Mouse (Mus musculus): Measurements from ENCODE around the gene Prss22.

Prss22 gene

GRCm38 (mm10) chr17:23997901-23998300 is at the start of gene Prss22:
Gene Prss22 (minus strand): TSS chr17:23998100.
- DNase-seq: no peak

- DNase-seq: no peak
Measured at GRCm38 (mm10) chr17:24046026-24046425, 48.1 kb upstream of the Prss22 start.

GRCm38 (mm10) chr17:24045608-24046007 is 47.7 kb upstream of the Prss22 start:
- no peak for DNase-seq

- no peak for DNase-seq
Measured at GRCm38 (mm10) chr17:24044482-24044881, 46.6 kb upstream of the Prss22 start.

GRCm38 (mm10) chr17:24037844-24038243 is 39.9 kb upstream of the Prss22 start, which contains the start of gene Prss27:
Gene Prss27 (plus strand): TSS chr17:24038144.
- no peak for DNase-seq

GRCm38 (mm10) chr17:24037360-24037759 is 39.5 kb upstream of the Prss22 start:
- DNase-seq: no peak

- DNase-seq: no peak
Measured at GRCm38 (mm10) chr17:24036954-24037353, 39.1 kb upstream of the Prss22 start.

- no peak for DNase-seq
Measured at GRCm38 (mm10) chr17:24035087-24035486, 37.2 kb upstream of the Prss22 start.

- no peak for DNase-seq
Measured at GRCm38 (mm10) chr17:24030551-24030950, 32.7 kb upstream of the Prss22 start.

- no peak for DNase-seq
Measured at GRCm38 (mm10) chr17:24029477-24029876, 31.6 kb upstream of the Prss22 start.

- no peak for DNase-seq
Measured at GRCm38 (mm10) chr17:24021375-24022199, 23.7 kb upstream of the Prss22 start.

- no peak for DNase-seq
Measured at GRCm38 (mm10) chr17:24020696-24021095, 22.8 kb upstream of the Prss22 start.

GRCm38 (mm10) chr17:24015727-24016126 is 17.8 kb upstream of the Prss22 start:
- DNase-seq: no peak

- no peak for DNase-seq
Measured at GRCm38 (mm10) chr17:24014433-24014965, 16.6 kb upstream of the Prss22 start.

GRCm38 (mm10) chr17:24012921-24013320 is 15.0 kb upstream of the Prss22 start:
- DNase-seq: no peak

GRCm38 (mm10) chr17:24009617-24010016 is 11.7 kb upstream of the Prss22 start:
- DNase-seq: no peak

GRCm38 (mm10) chr17:24008105-24008504 is 10.2 kb upstream of the Prss22 start:
- DNase-seq: no peak

- DNase-seq: peak; percentile 37
Measured at GRCm38 (mm10) chr17:24007391-24007790, 9.5 kb upstream of the Prss22 start.

GRCm38 (mm10) chr17:24006930-24007329 is 9.0 kb upstream of the Prss22 start:
- DNase-seq: no peak

- no peak for DNase-seq
Measured at GRCm38 (mm10) chr17:24005049-24005448, 7.1 kb upstream of the Prss22 start.

GRCm38 (mm10) chr17:24004071-24004665 is 6.3 kb upstream of the Prss22 start:
- no peak for DNase-seq

- peak; percentile 86 for DNase-seq
Measured at GRCm38 (mm10) chr17:24000404-24000803, 2.5 kb upstream of the Prss22 start.

- DNase-seq: no peak
Measured at GRCm38 (mm10) chr17:23998383-23998782, 483 bp upstream of the Prss22 start.

GRCm38 (mm10) chr17:23995421-23995820 is 2.5 kb downstream of the Prss22 start:
- no peak for DNase-seq

All from layer of hippocampus, adult 9-11 months (tissue).